21 mouse cellular contexts compared by ENCODE assay signal in genomic region chr3:111919117-111919516, GRCm38 (mm10).
DNase-seq lines count a peak whose midpoint lies in the region; ATAC-seq and TF ChIP-seq lines count a peak whose summit lies in the region.
"Had no signal": no experiment of that assay in that cellular context is flagged by ENCODE, and none has a peak within 500 bp of the region (broad histone marks: within the 10 kb centered on the region; RNA-seq: fewer than 3 reads in every experiment).

No protein-coding gene starts in this region.

- H3K27ac ChIP-seq in midbrain, embryonic 11.5 days (ENCODE audit: low read depth, low read length), result no peak overlapping the region
- H3K27ac ChIP-seq in midbrain, embryonic 16.5 days (ENCODE audit: low read length), result no peak overlapping the region
- no peak overlapping the region for H3K27ac ChIP-seq in left cerebral cortex, adult 2 months
- H3K27ac ChIP-seq: embryonic facial prominence, embryonic 10.5 days; embryonic facial prominence, embryonic 12.5 days; forebrain, embryonic 13.5 days; forebrain, embryonic 15.5 days had no signal

- no peaks in the 10 kb centered on the region for H3K27me3 ChIP-seq in midbrain, embryonic 11.5 days (ENCODE audit: control insufficient read depth, insufficient read depth, low read length)
- no peaks in the 10 kb centered on the region for H3K27me3 ChIP-seq in midbrain, embryonic 16.5 days (ENCODE audit: control insufficient read depth, insufficient read depth, low read depth, low read length)
- H3K27me3 ChIP-seq: embryonic facial prominence, embryonic 12.5 days; forebrain, embryonic 13.5 days; forebrain, embryonic 15.5 days; Patski had no signal

- TF ChIP-seq CTCF in left cerebral cortex, adult 2 months (IDR thresholded peaks at IDR 0.05), result no peak

- no peak for ATAC-seq in midbrain, embryonic 11.5 days (ENCODE audit: low FRiP score)
- ATAC-seq in midbrain, embryonic 16.5 days, result no peak
- ATAC-seq: activated CD4-positive, CD25-positive, alpha-beta regulatory T cell, adult 4 months; forebrain, embryonic 13.5 days; forebrain, embryonic 15.5 days; forebrain, postnatal 0 days; Patski had no signal

- WGBS in midbrain, embryonic 11.5 days, result 87% methylated on average over 6 of the region's 6 CpGs
- 93% methylated on average over 6 of the region's 6 CpGs for WGBS in midbrain, embryonic 16.5 days

- no peaks in the 10 kb centered on the region for H3K36me3 ChIP-seq in midbrain, embryonic 11.5 days (ENCODE audit: control insufficient read depth, insufficient read depth, low read length)
- H3K36me3 ChIP-seq in midbrain, embryonic 16.5 days (ENCODE audit: control insufficient read depth, insufficient read depth, low read length), result no peaks in the 10 kb centered on the region
- H3K36me3 ChIP-seq: embryonic facial prominence, embryonic 10.5 days; embryonic facial prominence, embryonic 12.5 days; forebrain, embryonic 15.5 days; G1E had no signal

- H3K4me1 ChIP-seq in midbrain, embryonic 11.5 days (ENCODE audit: control insufficient read depth, insufficient read depth, low read length), result no peaks in the 10 kb centered on the region
- no peaks in the 10 kb centered on the region for H3K4me1 ChIP-seq in midbrain, embryonic 16.5 days (ENCODE audit: control insufficient read depth, insufficient read depth, low read length)
- H3K4me1 ChIP-seq: embryonic facial prominence, embryonic 10.5 days; embryonic facial prominence, embryonic 12.5 days; forebrain, embryonic 13.5 days; forebrain, embryonic 15.5 days had no signal

- H3K4me3 ChIP-seq in midbrain, embryonic 11.5 days (ENCODE audit: low read depth, low read length), result no peak overlapping the region
- no peak overlapping the region for H3K4me3 ChIP-seq in midbrain, embryonic 16.5 days (ENCODE audit: low read depth, low read length)
- no peak overlapping the region for H3K4me3 ChIP-seq in left cerebral cortex, adult 2 months
- H3K4me3 ChIP-seq: embryonic facial prominence, embryonic 10.5 days; embryonic facial prominence, embryonic 12.5 days; forebrain, embryonic 13.5 days; forebrain, embryonic 15.5 days had no signal

- intact Hi-C loops in left cerebral cortex, adult 2 months (cut with DNase I), result no loop called here

- DNase-seq in midbrain, embryonic 11.5 days (ENCODE audit: low spot score, missing footprints), result peak; percentile 73
- peak; percentile 23 for DNase-seq in R1 (ENCODE audit: low read depth, low spot score)
- no peak for DNase-seq in liver
- DNase-seq in left cerebral cortex, adult 2 months (ENCODE audit: extremely low spot score in 1 of 2, low spot score in 2 of 2), result no peak
- DNase-seq: adrenal gland, adult 8-10 months; adrenal gland, postnatal 14 days; adrenal gland, postnatal 36 days; cerebellum, adult 11-12 months; cerebellum, adult 2 months; cerebellum, adult 9-10 months; cerebellum, postnatal 10 days; cerebellum, postnatal 25 days; forebrain, postnatal 0 days had no signal

- no peaks in the 10 kb centered on the region for H3K9me3 ChIP-seq in midbrain, embryonic 11.5 days (ENCODE audit: control insufficient read depth, low read length)
- H3K9me3 ChIP-seq in midbrain, embryonic 16.5 days (replicated peaks; ENCODE audit: control insufficient read depth, low read length, poor library complexity, severe bottlenecking), result no peaks in the 10 kb centered on the region
- H3K9me3 ChIP-seq: embryonic facial prominence, embryonic 10.5 days; embryonic facial prominence, embryonic 12.5 days; forebrain, embryonic 13.5 days; forebrain, embryonic 15.5 days had no signal

- no peak overlapping the region for H3K4me2 ChIP-seq in midbrain, embryonic 11.5 days
- no peak overlapping the region for H3K4me2 ChIP-seq in midbrain, embryonic 16.5 days (ENCODE audit: low read length)
- H3K4me2 ChIP-seq: embryonic facial prominence, embryonic 12.5 days; forebrain, embryonic 13.5 days; forebrain, embryonic 15.5 days had no signal

- H3K9ac ChIP-seq in midbrain, embryonic 11.5 days (ENCODE audit: low read length), result no peak overlapping the region
- H3K9ac ChIP-seq in midbrain, embryonic 16.5 days (ENCODE audit: low read depth, low read length), result no peak overlapping the region
- H3K9ac ChIP-seq: embryonic facial prominence, embryonic 12.5 days; forebrain, embryonic 13.5 days; forebrain, embryonic 15.5 days; forebrain, postnatal 0 days had no signal

Comparison
In these comparisons a context has a peak if more than half of its experiments do, and no peak if none do; other contexts are left out.
1. DNase-seq: peak in midbrain, embryonic 11.5 days (single experiment) and R1 (single experiment); none in liver (single experiment) and left cerebral cortex, adult 2 months (0 of 2).